Mouse (Mus musculus): ENCODE measurements at regions not wholly inside any gene's neighbourhood (a gene's known extent, or its start where the extent isn't known, plus 50 kb on each side); places are given as distances from the start of the nearest gene placed in this dataset.
A peak's percentile ranks its signal among the peaks of the same experiment; 100 is the strongest.

DNA sequence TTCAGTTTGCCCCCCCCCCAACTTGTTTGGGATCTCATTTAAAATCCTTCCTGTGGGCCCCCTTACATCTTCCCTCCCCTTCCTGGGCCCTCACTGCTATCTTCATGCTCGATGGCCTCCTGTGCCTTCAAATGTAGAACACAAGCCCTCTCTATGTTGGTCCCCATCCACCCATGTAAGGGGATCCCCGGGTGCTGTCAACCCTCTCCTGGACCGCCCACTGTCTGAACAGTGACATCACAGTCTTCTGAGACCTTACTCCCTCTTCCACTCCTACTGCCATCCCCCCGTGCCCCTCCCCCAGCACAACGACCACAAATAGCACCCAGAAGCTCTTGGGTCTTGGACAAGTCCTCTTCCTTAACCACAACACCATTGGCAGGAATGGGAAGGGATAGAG lies 56.6 kb upstream of the Twist2 start:
- no peak overlapping the region for H3K27ac ChIP-seq (replicated peaks)
- no peaks in the 10 kb centered on the region for H3K9me3 ChIP-seq
- no peak overlapping the region for H3K4me3 ChIP-seq
- no peak overlapping the region for H3K9ac ChIP-seq (replicated peaks)
- H3K36me3 ChIP-seq = no peaks in the 10 kb centered on the region
- 0 out of 2 replicates have a peak, but pooled peaks cover 3% of the 10 kb centered on the region for H3K4me1 ChIP-seq
- H3K27me3 ChIP-seq = no peaks in the 10 kb centered on the region
- ATAC-seq (replicated peaks) = no peak
- H3K4me2 ChIP-seq (replicated peaks) = no peak overlapping the region
- 89% methylated on average over 5 of the region's 5 CpGs for WGBS

GRCm38 (mm10) chr1:91747583-91747982 lies 53.7 kb upstream of the Twist2 start:
- peak; percentile 68 for ATAC-seq (replicated peaks)
- Histone ChIP-seq H3K9me3 (no peaks in the 10 kb centered on the region), H3K4me1 (0 out of 2 replicates have a peak, but pooled peaks cover 3% of the 10 kb centered on the region), H3K27me3 (no peaks in the 10 kb centered on the region), H3K27ac (replicated peaks) (no peak overlapping the region), H3K9ac (replicated peaks) (no peak overlapping the region), H3K4me2 (replicated peaks) (no peak overlapping the region), H3K4me3 (no peak overlapping the region), H3K36me3 (no peaks in the 10 kb centered on the region)
- 20% methylated on average over 11 of the region's 11 CpGs for WGBS
